Mouse (Mus musculus): ENCODE data around the gene Psmc1. TPM values are rescaled to one million over a fixed set of nuclear protein-coding genes. Genes with fewer than 3 reads are reported as not detected.

The Psmc1 gene
- polyA plus RNA-seq (2012; ENCODE audit: insufficient read depth, insufficient read length, low replicate concordance, missing spikeins): 492 TPM in 1 of 2 replicates, not detected in the other

GRCm38 (mm10) chr12:100109986-100110696 lies at the start of gene Psmc1:
TSS of gene Psmc1 (plus strand) at chr12:100110154.
- H3K4me3 ChIP-seq (ENCODE audit: insufficient read depth, low read depth, low read length): peak within 1 kb of the TSS; percentile 98
- peak within 1 kb of the TSS; percentile 78 for H3K27ac ChIP-seq (ENCODE audit: insufficient read depth, low read depth, low read length)
- H3K4me1 ChIP-seq (ENCODE audit: control insufficient read depth, insufficient read depth, low read length): peaks cover 13% of the 10 kb centered on the region; the same call in 1 of the 2 replicates
- TF ChIP-seq CTCF (IDR thresholded peaks at IDR 0.05; ENCODE audit: insufficient read depth, low read depth, low read length) (no peak), POLR2A (IDR thresholded peaks at IDR 0.05; ENCODE audit: insufficient read depth, low read depth, low read length) (peak; percentile 58; the same call in 1 of the 2 replicates)
- 0% methylated on average over 58 of the region's 58 CpGs for WGBS

- Histone ChIP-seq H3K4me3 (ENCODE audit: insufficient read depth, low read depth, low read length) (no peak overlapping the region), H3K4me1 (ENCODE audit: control insufficient read depth, insufficient read depth, low read length) (peaks cover 14% of the 10 kb centered on the region), H3K27ac (ENCODE audit: insufficient read depth, low read depth, low read length) (no peak overlapping the region)
- TF ChIP-seq POLR2A (IDR thresholded peaks at IDR 0.05; ENCODE audit: insufficient read depth, low read depth, low read length): no peak
- no peak for TF ChIP-seq CTCF (IDR thresholded peaks at IDR 0.05; ENCODE audit: insufficient read depth, low read depth, low read length)
- 87% methylated on average over 10 of the region's 10 CpGs for WGBS
These were observed 48.9 kb upstream of the Psmc1 start for GRCm38 (mm10) chr12:100061071-100061470.

- peaks cover 14% of the 10 kb centered on the region for H3K4me1 ChIP-seq (ENCODE audit: control insufficient read depth, insufficient read depth, low read length)
- TF ChIP-seq CTCF (IDR thresholded peaks at IDR 0.05; ENCODE audit: insufficient read depth, low read depth, low read length) (no peak), POLR2A (IDR thresholded peaks at IDR 0.05; ENCODE audit: insufficient read depth, low read depth, low read length) (no peak)
- H3K4me3 ChIP-seq (ENCODE audit: insufficient read depth, low read depth, low read length): no peak overlapping the region
- no peak overlapping the region for H3K27ac ChIP-seq (ENCODE audit: insufficient read depth, low read depth, low read length)
These were observed 48.1 kb upstream of the Psmc1 start for GRCm38 (mm10) chr12:100061826-100062225.

- 75% methylated on average over 3 of the region's 3 CpGs for WGBS
- TF ChIP-seq POLR2A (IDR thresholded peaks at IDR 0.05; ENCODE audit: insufficient read depth, low read depth, low read length) (no peak), CTCF (IDR thresholded peaks at IDR 0.05; ENCODE audit: insufficient read depth, low read depth, low read length) (no peak)
- H3K27ac ChIP-seq (ENCODE audit: insufficient read depth, low read depth, low read length): no peak overlapping the region
- H3K4me3 ChIP-seq (ENCODE audit: insufficient read depth, low read depth, low read length): no peak overlapping the region
- H3K4me1 ChIP-seq (ENCODE audit: control insufficient read depth, insufficient read depth, low read length): peaks cover 14% of the 10 kb centered on the region
These were observed 47.4 kb upstream of the Psmc1 start for GRCm38 (mm10) chr12:100062584-100062983.

- peak overlapping the region; percentile 18; the same call in 1 of the 2 replicates for H3K27ac ChIP-seq (ENCODE audit: insufficient read depth, low read depth, low read length)
- 53% methylated on average over 3 of the region's 3 CpGs for WGBS
- no peak for TF ChIP-seq CTCF (IDR thresholded peaks at IDR 0.05; ENCODE audit: insufficient read depth, low read depth, low read length)
- no peak for TF ChIP-seq POLR2A (IDR thresholded peaks at IDR 0.05; ENCODE audit: insufficient read depth, low read depth, low read length)
These were observed 44.8 kb upstream of the Psmc1 start for GRCm38 (mm10) chr12:100065109-100065508.

GRCm38 (mm10) chr12:100067477-100067876 lies 42.5 kb upstream of the Psmc1 start:
- Histone ChIP-seq H3K27ac (ENCODE audit: insufficient read depth, low read depth, low read length) (no peak overlapping the region), H3K4me3 (ENCODE audit: insufficient read depth, low read depth, low read length) (no peak overlapping the region), H3K4me1 (ENCODE audit: control insufficient read depth, insufficient read depth, low read length) (peaks cover 16% of the 10 kb centered on the region)
- 57% methylated on average over 5 of the region's 5 CpGs for WGBS
- TF ChIP-seq CTCF (IDR thresholded peaks at IDR 0.05; ENCODE audit: insufficient read depth, low read depth, low read length) (no peak), POLR2A (IDR thresholded peaks at IDR 0.05; ENCODE audit: insufficient read depth, low read depth, low read length) (no peak)

More at GRCm38 (mm10) chr12:100065109-100065508, 44.8 kb upstream of the Psmc1 start:
- Histone ChIP-seq H3K4me1 (ENCODE audit: control insufficient read depth, insufficient read depth, low read length) (peaks cover 14% of the 10 kb centered on the region), H3K4me3 (ENCODE audit: insufficient read depth, low read depth, low read length) (no peak overlapping the region)

- Histone ChIP-seq H3K4me1 (ENCODE audit: control insufficient read depth, insufficient read depth, low read length) (peaks cover 7% of the 10 kb centered on the region; the same call in 1 of the 2 replicates), H3K4me3 (ENCODE audit: insufficient read depth, low read depth, low read length) (no peak overlapping the region), H3K27ac (ENCODE audit: insufficient read depth, low read depth, low read length) (no peak overlapping the region)
- TF ChIP-seq POLR2A (IDR thresholded peaks at IDR 0.05; ENCODE audit: insufficient read depth, low read depth, low read length) (no peak), CTCF (IDR thresholded peaks at IDR 0.05; ENCODE audit: insufficient read depth, low read depth, low read length) (no peak)
- 64% methylated on average over 4 of the region's 4 CpGs for WGBS
These were observed 36.7 kb upstream of the Psmc1 start for GRCm38 (mm10) chr12:100073201-100073672.

GRCm38 (mm10) chr12:100075715-100076114 lies 34.2 kb upstream of the Psmc1 start:
- 16% methylated on average over 4 of the region's 4 CpGs for WGBS
- Histone ChIP-seq H3K27ac (ENCODE audit: insufficient read depth, low read depth, low read length) (no peak overlapping the region; the same call in 1 of the 2 replicates), H3K4me1 (ENCODE audit: control insufficient read depth, insufficient read depth, low read length) (peaks cover 7% of the 10 kb centered on the region; the same call in 1 of the 2 replicates), H3K4me3 (ENCODE audit: insufficient read depth, low read depth, low read length) (no peak overlapping the region)
- no peak for TF ChIP-seq CTCF (IDR thresholded peaks at IDR 0.05; ENCODE audit: insufficient read depth, low read depth, low read length)
- no peak for TF ChIP-seq POLR2A (IDR thresholded peaks at IDR 0.05; ENCODE audit: insufficient read depth, low read depth, low read length)

GRCm38 (mm10) chr12:100079636-100080286 lies 30.2 kb upstream of the Psmc1 start:
- TF ChIP-seq CTCF (IDR thresholded peaks at IDR 0.05; ENCODE audit: insufficient read depth, low read depth, low read length) (no peak), POLR2A (IDR thresholded peaks at IDR 0.05; ENCODE audit: insufficient read depth, low read depth, low read length) (no peak)
- Histone ChIP-seq H3K4me1 (ENCODE audit: control insufficient read depth, insufficient read depth, low read length) (peaks cover 7% of the 10 kb centered on the region), H3K27ac (ENCODE audit: insufficient read depth, low read depth, low read length) (no peak overlapping the region), H3K4me3 (ENCODE audit: insufficient read depth, low read depth, low read length) (no peak overlapping the region)
- WGBS: 82% methylated on average over 8 of the region's 8 CpGs

Measured in olfactory bulb, adult 2 months (tissue).